Mouse (Mus musculus) CH12F3 (cell line): ENCODE measurements around the gene Gm10974.

ENCODE experiments used
- in situ Hi-C: fragments of 300-500 bp; cut with MboI; formaldehyde crosslinking; loops from 2 replicates; pipeline ENCODE4 v1.14.3; 2020; ENCODE audit warnings: low sequenced_read_pairs

Gm10974 gene

GRCm38 (mm10) chr7:66404141-66404540 is 38.4 kb downstream of the Gm10974 start:
- in situ Hi-C loops: no loop called here

GRCm38 (mm10) chr7:66404802-66405201 is 39.1 kb downstream of the Gm10974 start:
- in situ Hi-C loops: no loop called here

- in situ Hi-C loops: no loop called here
These were observed 39.8 kb downstream of the Gm10974 start for GRCm38 (mm10) chr7:66405541-66405940.

- in situ Hi-C loops: no loop called here
These were observed 40.4 kb downstream of the Gm10974 start for GRCm38 (mm10) chr7:66405951-66406721.

- in situ Hi-C loops: no loop called here
These were observed 41.3 kb downstream of the Gm10974 start for GRCm38 (mm10) chr7:66406971-66407370.

GRCm38 (mm10) chr7:66409433-66409832 is 43.7 kb downstream of the Gm10974 start:
- in situ Hi-C loops: no loop called here

GRCm38 (mm10) chr7:66413093-66413492 is 47.4 kb downstream of the Gm10974 start:
- in situ Hi-C loops: no loop called here

- in situ Hi-C loops: no loop called here
These were observed 51.1 kb downstream of the Gm10974 start for GRCm38 (mm10) chr7:66416829-66417228.

GRCm38 (mm10) chr7:66418981-66419380 is 53.3 kb downstream of the Gm10974 start:
- in situ Hi-C loops: no loop called here

GRCm38 (mm10) chr7:66421903-66422302 is 56.2 kb downstream of the Gm10974 start:
- in situ Hi-C loops: no loop called here

GRCm38 (mm10) chr7:66427053-66427436 is 61.3 kb downstream of the Gm10974 start:
- in situ Hi-C loops: loop anchor here (25.0 kb wide), 1 partner anchor 235 kb away; no protein-coding TSS in a partner anchor

GRCm38 (mm10) chr7:66427437-66428161 is 61.9 kb downstream of the Gm10974 start, which contains the start of gene Aldh1a3:
TSS of gene Aldh1a3 (minus strand) at chr7:66427517.
- in situ Hi-C loops: loop anchor here (25.0 kb wide), 1 partner anchor 235 kb away; no protein-coding TSS in a partner anchor

GRCm38 (mm10) chr7:66434453-66434935 is 68.8 kb downstream of the Gm10974 start:
- in situ Hi-C loops: loop anchor here (25.0 kb wide), 1 partner anchor 228 kb away; no protein-coding TSS in a partner anchor
